Mouse (Mus musculus) c-Kit-positive CD71-positive TER-119-negative erythroid progenitor cells, embryonic 14.5 days (primary cell): ENCODE measurements around the gene Mucl2.
"Not testable (repeated sequence)": the region's sequence is repeated elsewhere in the genome, so short reads cannot be mapped to it uniquely, and the experiment has no call there.

Source experiments
- DNase-seq: peaks from one replicate; pipeline ENCODE4 v3.0.0-alpha.2; 2013; ENCODE audit warnings: low read depth

The Mucl2 gene

DNA sequence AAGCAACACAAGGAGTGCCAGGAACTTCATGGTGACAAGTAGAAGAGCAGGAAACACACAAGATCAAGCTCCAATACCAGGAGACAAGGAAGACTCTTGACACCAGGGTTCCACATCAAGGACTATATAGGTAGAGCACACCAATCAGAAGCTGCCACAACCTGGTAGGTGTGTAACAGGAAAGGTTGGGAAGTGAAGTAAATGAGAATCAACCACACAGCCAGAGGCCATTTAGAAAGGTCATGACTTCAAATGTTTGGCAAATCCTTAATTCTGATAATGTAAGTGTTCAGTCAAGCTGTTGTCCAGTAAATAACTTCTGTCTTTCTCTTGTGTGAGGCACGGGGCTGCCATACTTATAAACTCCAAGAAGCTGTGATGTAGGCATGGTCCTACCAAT lies at the start of gene Mucl2:
TSS of gene Mucl2 (minus strand) at position 101 of the 400 bp plus-strand sequence.
- no peak for DNase-seq

- DNase-seq = not testable (repeated sequence)
These were observed 13.9 kb upstream of the Mucl2 start for GRCm38 (mm10) chr15:103913061-103913460.
